Mouse (Mus musculus) liver, adult 2 months (tissue): ENCODE measurements around the gene Arhgap42. TPM values are rescaled to one million over a fixed set of nuclear protein-coding genes. Genes with fewer than 3 reads are reported as not detected.

Experiments
- DNase-seq: peaks from one replicate; pipeline ENCODE4 v3.0.0-alpha.2; 2011; ENCODE audit warnings: low read depth, low spot score; ENCODE audit errors: extremely low read depth
- H3K27ac ChIP-seq: fragments of 200-500 bp; replicated peaks from 2 replicates; pipeline ENCODE4 v1.5.1; 2012; ENCODE audit warnings: low read depth, mild to moderate bottlenecking, control low read depth, inconsistent platforms, low read length; ENCODE audit not compliant: insufficient read depth
- H3K27me3 ChIP-seq: fragments of 200-500 bp; 2 replicates; pipeline ENCODE4 v1.6.1; 2012; ENCODE audit warnings: mild to moderate bottlenecking, moderate library complexity, low read length, inconsistent platforms; ENCODE audit not compliant: control insufficient read depth, insufficient read depth
- H3K36me3 ChIP-seq: fragments of 200-500 bp; 2 replicates; pipeline ENCODE4 v1.6.1; 2012; ENCODE audit warnings: low read length, inconsistent platforms; ENCODE audit not compliant: control insufficient read depth, insufficient read depth
- H3K4me1 ChIP-seq: fragments of 200-500 bp; 2 replicates; pipeline ENCODE4 v1.6.1; 2011; ENCODE audit warnings: low read length; ENCODE audit not compliant: control insufficient read depth, insufficient read depth
- H3K4me3 ChIP-seq: fragments of 200-500 bp; 2 replicates; pipeline ENCODE4 v1.5.1; 2011; ENCODE audit warnings: low read depth, mild to moderate bottlenecking, control low read depth, low read length, moderate library complexity; ENCODE audit not compliant: insufficient read depth
- H3K79me2 ChIP-seq: fragments of 200-500 bp; 2 replicates; pipeline ENCODE4 v1.6.1; 2012; ENCODE audit warnings: inconsistent platforms, mild to moderate bottlenecking, low read length, moderate library complexity; ENCODE audit not compliant: control insufficient read depth, insufficient read depth
- H3K9ac ChIP-seq: fragments of 200-500 bp; 2 replicates; pipeline ENCODE4 v1.6.1; 2012; ENCODE audit warnings: low read depth, mild to moderate bottlenecking, control low read depth, inconsistent platforms, low read length
- CTCF ChIP-seq: fragments of 200-500 bp; IDR thresholded peaks from 2 replicates; pipeline ENCODE4 v1.5.1; 2011; ENCODE audit warnings: low read depth, low read length, control low read depth
- POLR2A ChIP-seq: fragments of 200-500 bp; IDR thresholded peaks from 2 replicates; pipeline ENCODE4 v1.6.1; 2011; ENCODE audit warnings: low read length, control low read depth; ENCODE audit not compliant: insufficient read depth; ENCODE audit errors: extremely low read depth
- WGBS: fragments of 180-500 bp; shearing (Covaris S2); methylation state at CpG from one replicate; pipeline ENCODE4 v1.1.7; 2018; 5-methylcytosine and 5-hydroxymethylcytosine counted together
- polyA plus RNA-seq: library from polyadenylated mRNA; depleted of rRNA; stranded (reverse); fragments of >200 nt; gene quantifications from 2 replicates; pipeline ENCODE4 v1.2.3, GENCODE M21; 2012
- total RNA-seq: library from RNA; depleted of rRNA; stranded (reverse); fragments of >200 nt; gene quantifications from 2 replicates; pipeline ENCODE4 v1.2.3, GENCODE M21; 2014

The Arhgap42 gene
- total and polyA plus RNA-seq, 2 experiments, result 21.8 to 28.1 TPM

GRCm38 (mm10) chr9:9207251-9207650 is 31.6 kb downstream of the Arhgap42 start:
- Histone ChIP-seq H3K4me1 (peaks cover 28% of the 10 kb centered on the region), H3K36me3 (no peaks in the 10 kb centered on the region; the same call in 1 of the 2 replicates), H3K4me3 (no peak overlapping the region), H3K79me2 (peaks cover 51% of the 10 kb centered on the region), H3K27ac (no peak overlapping the region), H3K27me3 (no peaks in the 10 kb centered on the region), H3K9ac (no peak overlapping the region)
- no peak for DNase-seq
- no peak for TF ChIP-seq CTCF
- no peak for TF ChIP-seq POLR2A
- 72% methylated on average over 4 of the region's 4 CpGs for WGBS

- Histone ChIP-seq H3K9ac (no peak overlapping the region), H3K27ac (no peak overlapping the region), H3K4me1 (peaks cover 16% of the 10 kb centered on the region; the same call in 1 of the 2 replicates), H3K4me3 (no peak overlapping the region), H3K79me2 (peaks cover 40% of the 10 kb centered on the region), H3K27me3 (no peaks in the 10 kb centered on the region), H3K36me3 (peaks cover 5% of the 10 kb centered on the region; the same call in 1 of the 2 replicates)
- no peak for DNase-seq
- TF ChIP-seq POLR2A (no peak), CTCF (no peak)
- 50% methylated on average over 8 of the region's 8 CpGs for WGBS
Measured at GRCm38 (mm10) chr9:9200827-9201388, 38.0 kb downstream of the Arhgap42 start.

GRCm38 (mm10) chr9:9199170-9199841 is 39.6 kb downstream of the Arhgap42 start:
- H3K4me1 ChIP-seq, result peaks cover 12% of the 10 kb centered on the region; the same call in 1 of the 2 replicates
- TF ChIP-seq CTCF (no peak), POLR2A (no peak)
- H3K4me3 ChIP-seq, result no peak overlapping the region
- peaks cover 33% of the 10 kb centered on the region for H3K79me2 ChIP-seq
- H3K36me3 ChIP-seq, result peaks cover 5% of the 10 kb centered on the region; the same call in 1 of the 2 replicates
- no peak for DNase-seq
- peak overlapping the region; percentile 47; the same call in 1 of the 2 replicates for H3K27ac ChIP-seq
- no peak overlapping the region for H3K9ac ChIP-seq
- WGBS, result 68% methylated on average over 8 of the region's 8 CpGs
- H3K27me3 ChIP-seq, result no peaks in the 10 kb centered on the region

GRCm38 (mm10) chr9:9198645-9199044 is 40.3 kb downstream of the Arhgap42 start:
- Histone ChIP-seq H3K4me3 (no peak overlapping the region), H3K9ac (no peak overlapping the region), H3K27me3 (no peaks in the 10 kb centered on the region), H3K4me1 (peaks cover 12% of the 10 kb centered on the region; the same call in 1 of the 2 replicates), H3K79me2 (peaks cover 33% of the 10 kb centered on the region; the same call in 1 of the 2 replicates), H3K27ac (no peak overlapping the region), H3K36me3 (peaks cover 5% of the 10 kb centered on the region; the same call in 1 of the 2 replicates)
- WGBS, result 41% methylated on average over 3 of the region's 3 CpGs
- TF ChIP-seq POLR2A (no peak), CTCF (no peak)
- no peak for DNase-seq

- Histone ChIP-seq H3K9ac (no peak overlapping the region), H3K36me3 (peaks cover 5% of the 10 kb centered on the region; the same call in 1 of the 2 replicates), H3K79me2 (peaks cover 39% of the 10 kb centered on the region; the same call in 1 of the 2 replicates), H3K27ac (no peak overlapping the region), H3K4me3 (no peak overlapping the region), H3K4me1 (peaks cover 12% of the 10 kb centered on the region; the same call in 1 of the 2 replicates), H3K27me3 (no peaks in the 10 kb centered on the region)
- TF ChIP-seq POLR2A (no peak), CTCF (no peak)
- DNase-seq, result peak; percentile 56
Measured at GRCm38 (mm10) chr9:9196046-9196445, 42.9 kb downstream of the Arhgap42 start.

- 72% methylated on average over 1 of the region's 1 CpGs for WGBS
- TF ChIP-seq CTCF, result no peak
- no peak for TF ChIP-seq POLR2A
- H3K27ac ChIP-seq, result no peak overlapping the region
- no peak for DNase-seq
- H3K79me2 ChIP-seq, result peaks cover 38% of the 10 kb centered on the region; the same call in 1 of the 2 replicates
- H3K9ac ChIP-seq, result no peak overlapping the region
- H3K27me3 ChIP-seq, result no peaks in the 10 kb centered on the region
- H3K4me1 ChIP-seq, result peaks cover 14% of the 10 kb centered on the region; the same call in 1 of the 2 replicates
- peaks cover 5% of the 10 kb centered on the region; the same call in 1 of the 2 replicates for H3K36me3 ChIP-seq
- H3K4me3 ChIP-seq, result no peak overlapping the region
Measured at GRCm38 (mm10) chr9:9194496-9194895, 44.4 kb downstream of the Arhgap42 start.
